Mouse (Mus musculus): ENCODE results near the gene Pdcd1lg2. TPM values are rescaled to one million over a fixed set of nuclear protein-coding genes. Genes with fewer than 3 reads are reported as not detected.

Pdcd1lg2 gene
- total RNA-seq, 1 experiment, result not detected

DNA sequence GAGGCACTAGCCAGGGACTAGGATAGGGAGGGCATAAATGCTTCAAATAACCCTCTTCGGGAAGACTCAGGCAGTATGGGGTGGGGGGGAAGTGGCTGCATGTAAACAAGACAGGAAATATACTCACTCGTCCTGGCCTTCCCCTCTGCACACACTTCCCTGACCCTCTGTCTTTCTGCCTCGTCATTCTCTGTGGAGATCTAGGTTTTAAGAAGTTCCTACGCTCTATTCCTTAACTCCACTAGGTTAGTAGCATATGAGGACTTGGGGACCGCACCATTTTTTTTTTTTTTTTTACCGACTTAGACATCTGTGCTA lies 77.3 kb downstream of the Pdcd1lg2 start:
- H3K9ac ChIP-seq (ENCODE audit: insufficient read depth, low read depth, low read length, poor library complexity, severe bottlenecking), result no peak overlapping the region
- no peaks in the 10 kb centered on the region for H3K9me3 ChIP-seq (ENCODE audit: control insufficient read depth, insufficient read depth, low read depth, low read length)
- no peaks in the 10 kb centered on the region for H3K4me1 ChIP-seq (ENCODE audit: control insufficient read depth in 2 of 2, insufficient read depth in 2 of 2, low read length in 2 of 2, poor library complexity in 1 of 2)
- H3K36me3 ChIP-seq (ENCODE audit: control insufficient read depth, insufficient read depth, low read length, poor library complexity, severe bottlenecking), result no peaks in the 10 kb centered on the region
- in situ Hi-C loops (cut with MboI; ENCODE audit: low sequenced_read_pairs in 2 of 2, unreplicated experiment in 2 of 2), result no loop called here
- no peak overlapping the region for H3K27ac ChIP-seq (ENCODE audit: insufficient read depth, low read depth, low read length, poor library complexity, severe bottlenecking)
- TF ChIP-seq ZNF384 (IDR thresholded peaks at IDR 0.05; ENCODE audit: low read depth, low read length) (no peak), CHD2 (IDR thresholded peaks at IDR 0.05; ENCODE audit: low read depth, low read length) (no peak), HCFC1 (IDR thresholded peaks at IDR 0.05; ENCODE audit: borderline replicate concordance, insufficient read depth, low read length) (no peak), MAFK (IDR thresholded peaks at IDR 0.05; ENCODE audit: insufficient read depth, low read depth, low read length) (no peak), ZC3H11A (IDR thresholded peaks at IDR 0.05; ENCODE audit: borderline replicate concordance, low read depth, low read length) (no peak)
- no peak overlapping the region for H3K4me3 ChIP-seq (ENCODE audit: insufficient read depth in 1 of 2, low read depth in 1 of 2, low read length in 2 of 2, poor library complexity in 1 of 2, severe bottlenecking in 1 of 2)
- no peak for DNase-seq (ENCODE audit: low read depth, low spot score)

DNA sequence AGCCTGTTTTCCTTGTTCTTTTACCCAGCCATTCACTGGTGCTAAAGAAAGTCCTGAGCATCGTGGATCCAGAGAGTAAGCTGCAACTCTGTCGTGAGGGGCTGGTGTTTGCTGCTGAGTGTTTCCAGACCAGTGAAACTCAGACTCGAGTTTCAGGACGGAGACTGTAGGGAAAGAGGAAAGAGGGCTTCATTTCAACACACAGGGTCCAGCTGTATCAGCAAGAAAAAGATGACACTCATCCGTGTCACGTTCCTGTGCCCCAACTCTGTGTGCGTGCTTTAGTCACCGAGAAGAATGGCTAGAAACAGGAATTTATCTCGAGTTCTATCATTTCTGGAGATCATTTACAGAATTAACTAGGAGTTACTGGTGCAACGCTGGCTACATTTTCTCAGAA lies 77.7 kb downstream of the Pdcd1lg2 start:
- Histone ChIP-seq H3K9me3 (ENCODE audit: control insufficient read depth, insufficient read depth, low read depth, low read length) (no peaks in the 10 kb centered on the region), H3K4me1 (ENCODE audit: control insufficient read depth in 2 of 2, insufficient read depth in 2 of 2, low read length in 2 of 2, poor library complexity in 1 of 2) (no peaks in the 10 kb centered on the region), H3K27ac (ENCODE audit: insufficient read depth, low read depth, low read length, poor library complexity, severe bottlenecking) (no peak overlapping the region), H3K36me3 (ENCODE audit: control insufficient read depth, insufficient read depth, low read length, poor library complexity, severe bottlenecking) (no peaks in the 10 kb centered on the region), H3K4me3 (ENCODE audit: insufficient read depth in 1 of 2, low read depth in 1 of 2, low read length in 2 of 2, poor library complexity in 1 of 2, severe bottlenecking in 1 of 2) (no peak overlapping the region), H3K9ac (ENCODE audit: insufficient read depth, low read depth, low read length, poor library complexity, severe bottlenecking) (no peak overlapping the region)
- in situ Hi-C loops (cut with MboI; ENCODE audit: low sequenced_read_pairs in 2 of 2, unreplicated experiment in 2 of 2), result no loop called here
- no peak for TF ChIP-seq ZNF384 (IDR thresholded peaks at IDR 0.05; ENCODE audit: low read depth, low read length)
- no peak for TF ChIP-seq HCFC1 (IDR thresholded peaks at IDR 0.05; ENCODE audit: borderline replicate concordance, insufficient read depth, low read length)
- no peak for TF ChIP-seq MAFK (IDR thresholded peaks at IDR 0.05; ENCODE audit: insufficient read depth, low read depth, low read length)
- no peak for TF ChIP-seq CHD2 (IDR thresholded peaks at IDR 0.05; ENCODE audit: low read depth, low read length)
- no peak for TF ChIP-seq ZC3H11A (IDR thresholded peaks at IDR 0.05; ENCODE audit: borderline replicate concordance, low read depth, low read length)
- no peak for DNase-seq (ENCODE audit: low read depth, low spot score)

DNA sequence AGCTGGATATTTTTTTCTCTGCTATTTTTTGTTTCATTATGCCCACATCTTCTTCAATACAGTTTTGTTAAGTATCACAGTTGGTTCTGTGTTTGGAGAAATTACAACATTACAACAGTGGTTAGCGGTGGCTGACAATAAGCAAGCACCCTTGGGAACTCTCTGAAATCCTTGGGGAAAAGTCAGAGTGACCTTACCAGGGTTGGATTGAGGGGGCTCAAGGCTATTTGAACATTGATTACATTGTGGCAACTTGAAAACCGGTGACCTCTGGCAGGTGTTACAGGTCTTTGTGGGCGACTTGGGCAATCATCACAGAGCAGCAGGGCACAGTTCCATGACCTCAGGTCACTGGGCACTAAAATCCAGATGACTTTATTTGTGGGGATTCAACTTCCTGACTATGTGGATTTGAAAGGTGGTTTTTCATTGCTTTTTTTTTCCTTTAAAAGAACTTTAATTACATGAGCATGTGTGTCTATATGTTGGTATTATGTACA lies 79.1 kb downstream of the Pdcd1lg2 start:
- TF ChIP-seq CHD2 (IDR thresholded peaks at IDR 0.05; ENCODE audit: low read depth, low read length) (no peak), MAFK (IDR thresholded peaks at IDR 0.05; ENCODE audit: insufficient read depth, low read depth, low read length) (no peak)
- Histone ChIP-seq H3K4me3 (ENCODE audit: insufficient read depth in 1 of 2, low read depth in 1 of 2, low read length in 2 of 2, poor library complexity in 1 of 2, severe bottlenecking in 1 of 2) (no peak overlapping the region), H3K27ac (ENCODE audit: insufficient read depth, low read depth, low read length, poor library complexity, severe bottlenecking) (no peak overlapping the region), H3K4me1 (ENCODE audit: control insufficient read depth in 2 of 2, insufficient read depth in 2 of 2, low read length in 2 of 2, poor library complexity in 1 of 2) (no peaks in the 10 kb centered on the region), H3K36me3 (ENCODE audit: control insufficient read depth, insufficient read depth, low read length, poor library complexity, severe bottlenecking) (no peaks in the 10 kb centered on the region), H3K9ac (ENCODE audit: insufficient read depth, low read depth, low read length, poor library complexity, severe bottlenecking) (no peak overlapping the region), H3K9me3 (ENCODE audit: control insufficient read depth, insufficient read depth, low read depth, low read length) (no peaks in the 10 kb centered on the region)
- DNase-seq (ENCODE audit: low read depth, low spot score), result no peak
- in situ Hi-C loops (cut with MboI; ENCODE audit: low sequenced_read_pairs in 2 of 2, unreplicated experiment in 2 of 2), result no loop called here

DNA sequence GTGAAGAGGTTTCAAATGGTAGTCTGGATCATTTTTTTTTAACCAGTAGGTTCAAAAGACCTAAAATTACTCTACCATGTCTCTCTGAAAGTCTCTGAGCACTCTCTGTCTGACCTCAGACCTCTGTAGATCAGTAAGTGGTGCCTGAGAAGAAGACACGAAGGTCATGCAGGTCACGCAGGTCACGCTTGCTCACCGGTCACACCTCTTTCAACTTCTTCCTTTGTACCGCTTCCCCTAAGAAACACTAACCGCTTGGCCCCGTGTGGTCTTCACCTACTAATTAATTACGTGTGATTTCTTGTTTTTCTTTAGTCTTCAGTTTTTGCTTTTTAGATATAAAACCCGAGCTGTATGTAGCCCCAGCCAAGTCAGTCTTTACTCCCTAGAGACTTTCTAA lies 80.7 kb downstream of the Pdcd1lg2 start:
- DNase-seq (ENCODE audit: low read depth, low spot score), result no peak
- no peak overlapping the region for H3K4me3 ChIP-seq (ENCODE audit: insufficient read depth in 1 of 2, low read depth in 1 of 2, low read length in 2 of 2, poor library complexity in 1 of 2, severe bottlenecking in 1 of 2)
- TF ChIP-seq CHD2 (IDR thresholded peaks at IDR 0.05; ENCODE audit: low read depth, low read length) (no peak), HCFC1 (IDR thresholded peaks at IDR 0.05; ENCODE audit: borderline replicate concordance, insufficient read depth, low read length) (no peak), ZNF384 (IDR thresholded peaks at IDR 0.05; ENCODE audit: low read depth, low read length) (no peak), MAFK (IDR thresholded peaks at IDR 0.05; ENCODE audit: insufficient read depth, low read depth, low read length) (no peak), ZC3H11A (IDR thresholded peaks at IDR 0.05; ENCODE audit: borderline replicate concordance, low read depth, low read length) (no peak)
- no peaks in the 10 kb centered on the region for H3K9me3 ChIP-seq (ENCODE audit: control insufficient read depth, insufficient read depth, low read depth, low read length)
- H3K36me3 ChIP-seq (ENCODE audit: control insufficient read depth, insufficient read depth, low read length, poor library complexity, severe bottlenecking), result no peaks in the 10 kb centered on the region
- no peak overlapping the region for H3K27ac ChIP-seq (ENCODE audit: insufficient read depth, low read depth, low read length, poor library complexity, severe bottlenecking)
- H3K9ac ChIP-seq (ENCODE audit: insufficient read depth, low read depth, low read length, poor library complexity, severe bottlenecking), result no peak overlapping the region
- H3K4me1 ChIP-seq (ENCODE audit: control insufficient read depth in 2 of 2, insufficient read depth in 2 of 2, low read length in 2 of 2, poor library complexity in 1 of 2), result no peaks in the 10 kb centered on the region
- in situ Hi-C loops (cut with MboI; ENCODE audit: low sequenced_read_pairs in 2 of 2, unreplicated experiment in 2 of 2), result no loop called here

DNA sequence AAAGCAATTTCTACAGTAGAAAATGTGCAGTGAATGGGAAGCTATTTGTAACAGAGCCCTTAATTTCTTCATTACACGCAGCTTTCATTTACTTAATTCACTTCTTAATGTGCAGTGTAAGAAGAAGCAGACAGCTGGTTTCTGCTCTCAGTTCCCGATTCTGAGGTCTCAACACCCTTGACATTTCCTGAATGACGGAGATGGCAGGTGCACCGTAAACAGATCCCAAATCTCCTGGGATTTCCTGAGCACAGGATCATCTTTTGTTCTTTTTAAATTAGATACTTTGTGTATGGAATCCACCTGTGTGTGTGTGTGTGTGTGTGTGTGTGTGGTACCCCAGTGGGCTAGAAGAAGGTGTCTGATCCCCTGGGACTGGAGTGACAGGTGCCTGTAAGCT lies 83.7 kb downstream of the Pdcd1lg2 start:
- Histone ChIP-seq H3K27ac (ENCODE audit: insufficient read depth, low read depth, low read length, poor library complexity, severe bottlenecking) (no peak overlapping the region), H3K36me3 (ENCODE audit: control insufficient read depth, insufficient read depth, low read length, poor library complexity, severe bottlenecking) (no peaks in the 10 kb centered on the region), H3K9me3 (ENCODE audit: control insufficient read depth, insufficient read depth, low read depth, low read length) (no peaks in the 10 kb centered on the region), H3K4me3 (ENCODE audit: insufficient read depth in 1 of 2, low read depth in 1 of 2, low read length in 2 of 2, poor library complexity in 1 of 2, severe bottlenecking in 1 of 2) (no peak overlapping the region), H3K4me1 (ENCODE audit: control insufficient read depth in 2 of 2, insufficient read depth in 2 of 2, low read length in 2 of 2, poor library complexity in 1 of 2) (no peaks in the 10 kb centered on the region), H3K9ac (ENCODE audit: insufficient read depth, low read depth, low read length, poor library complexity, severe bottlenecking) (no peak overlapping the region)
- in situ Hi-C loops (cut with MboI; ENCODE audit: low sequenced_read_pairs in 2 of 2, unreplicated experiment in 2 of 2), result no loop called here
- no peak for DNase-seq (ENCODE audit: low read depth, low spot score)
- TF ChIP-seq ZC3H11A (IDR thresholded peaks at IDR 0.05; ENCODE audit: borderline replicate concordance, low read depth, low read length) (no peak), HCFC1 (IDR thresholded peaks at IDR 0.05; ENCODE audit: borderline replicate concordance, insufficient read depth, low read length) (no peak), MAFK (IDR thresholded peaks at IDR 0.05; ENCODE audit: insufficient read depth, low read depth, low read length) (no peak)

Data from ES-E14 (cell line).